Mouse (Mus musculus) mature B cell (primary cell): ENCODE measurements around the gene Olfr281.
"Not testable (repeated sequence)": the region's sequence is repeated elsewhere in the genome, so short reads cannot be mapped to it uniquely, and the experiment has no call there.

Source experiments
- in situ Hi-C: fragments of 300-500 bp; cut with MboI; formaldehyde crosslinking; loops from 2 replicates; pipeline ENCODE4 v1.14.3; 2019

Gene Olfr281

GRCm38 (mm10) chr15:98452288-98452687 is at the start of gene Olfr281:
TSS of gene Olfr281 (plus strand) at chr15:98452588.
- in situ Hi-C loops = no loop called here

- in situ Hi-C loops = no loop called here
These were observed 43.9 kb upstream of the Olfr281 start for GRCm38 (mm10) chr15:98408406-98409060.

- in situ Hi-C loops = no loop called here
These were observed 42.8 kb upstream of the Olfr281 start for GRCm38 (mm10) chr15:98409635-98410034.

GRCm38 (mm10) chr15:98410249-98410648 is 42.1 kb upstream of the Olfr281 start:
- in situ Hi-C loops = no loop called here

- in situ Hi-C loops = no loop called here
These were observed 36.4 kb upstream of the Olfr281 start for GRCm38 (mm10) chr15:98415996-98416395.

DNA sequence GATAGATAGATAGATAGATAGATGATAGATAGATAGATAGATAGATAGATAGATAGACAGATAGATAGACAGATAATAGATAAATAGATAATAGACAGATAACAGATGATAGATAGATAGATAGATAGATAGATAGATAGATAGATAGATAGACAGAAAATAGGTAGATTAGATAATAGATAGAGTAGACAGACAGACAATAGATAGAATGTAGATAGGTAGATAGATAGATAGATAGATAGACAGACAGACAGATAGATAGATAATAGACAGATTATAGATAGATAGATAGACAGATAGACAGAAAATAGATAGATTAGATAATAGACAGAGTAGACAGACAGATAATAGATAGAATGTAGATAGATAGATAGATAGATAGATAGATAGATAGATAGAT is 35.6 kb upstream of the Olfr281 start:
- in situ Hi-C loops = not testable (repeated sequence)

DNA sequence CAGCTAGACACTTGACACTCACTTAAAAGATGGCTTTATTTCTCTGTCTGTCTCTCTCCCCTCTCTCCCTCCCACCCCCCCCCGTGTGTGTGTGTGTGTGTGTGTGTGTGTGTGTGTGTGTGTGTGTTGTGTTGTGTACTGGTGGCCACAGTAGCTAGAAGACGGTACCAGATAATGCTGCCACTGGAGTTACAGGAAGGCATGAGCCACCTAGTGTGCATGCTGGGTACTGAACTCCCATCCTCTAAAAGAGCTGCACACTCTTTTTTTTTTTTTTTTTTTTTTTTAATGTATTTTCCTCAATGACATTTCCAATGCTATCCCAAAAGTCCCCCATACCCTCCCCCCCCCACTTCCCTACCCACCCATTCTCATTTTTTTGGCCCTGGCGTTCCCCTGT is 35.1 kb upstream of the Olfr281 start:
- in situ Hi-C loops = not testable (repeated sequence)

DNA sequence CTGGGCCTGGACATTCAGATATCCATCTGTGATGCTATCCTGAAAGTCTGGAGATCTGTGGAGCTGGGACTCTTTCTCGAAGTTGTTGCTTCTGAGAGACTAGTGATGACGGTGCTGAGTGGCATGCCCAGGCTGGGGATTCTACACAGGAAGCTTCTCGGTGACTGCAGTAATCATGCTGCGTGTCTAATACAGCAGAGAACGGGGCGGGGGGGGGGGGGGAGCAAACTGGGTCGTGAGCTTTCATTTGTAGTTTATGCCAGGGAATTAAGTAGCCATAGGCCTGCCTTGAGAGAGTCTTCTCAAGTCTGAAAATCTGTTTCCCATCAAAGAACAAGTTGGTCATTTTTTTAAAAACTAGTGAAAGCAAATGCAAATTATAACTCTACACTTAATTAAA is 34.3 kb upstream of the Olfr281 start:
- in situ Hi-C loops = no loop called here

GRCm38 (mm10) chr15:98420897-98421296 is 31.5 kb upstream of the Olfr281 start:
- in situ Hi-C loops = no loop called here

GRCm38 (mm10) chr15:98424326-98424725 is 28.1 kb upstream of the Olfr281 start:
- in situ Hi-C loops = no loop called here

- in situ Hi-C loops = no loop called here
These were observed 27.6 kb upstream of the Olfr281 start for GRCm38 (mm10) chr15:98424753-98425152.

DNA sequence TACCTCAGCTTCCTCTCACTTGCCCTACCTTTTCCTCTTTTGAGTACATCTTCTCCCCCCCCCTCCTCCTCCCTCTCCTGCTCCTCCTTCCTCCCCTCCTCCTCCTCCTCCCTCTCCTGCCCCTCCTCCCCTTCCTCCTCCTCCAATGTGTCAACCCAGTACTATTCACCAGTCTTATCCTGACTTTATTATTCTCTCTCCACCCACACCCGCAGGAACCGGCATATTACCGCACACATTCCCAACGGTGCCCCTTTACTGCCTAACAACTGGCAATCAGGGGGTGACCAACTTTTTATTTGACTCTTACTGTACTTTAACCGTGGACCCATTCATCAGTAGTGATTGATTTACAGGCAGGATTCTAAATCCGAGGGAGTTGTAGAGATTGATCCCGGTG is 27.2 kb upstream of the Olfr281 start:
- in situ Hi-C loops = no loop called here

- in situ Hi-C loops = not testable (repeated sequence)
These were observed 21.5 kb upstream of the Olfr281 start, which contains the start of gene Olfr282 for GRCm38 (mm10) chr15:98430925-98431324. TSS of gene Olfr282 (plus strand) at chr15:98431225.

GRCm38 (mm10) chr15:98444561-98444960 is 7.8 kb upstream of the Olfr281 start:
- in situ Hi-C loops = no loop called here

DNA sequence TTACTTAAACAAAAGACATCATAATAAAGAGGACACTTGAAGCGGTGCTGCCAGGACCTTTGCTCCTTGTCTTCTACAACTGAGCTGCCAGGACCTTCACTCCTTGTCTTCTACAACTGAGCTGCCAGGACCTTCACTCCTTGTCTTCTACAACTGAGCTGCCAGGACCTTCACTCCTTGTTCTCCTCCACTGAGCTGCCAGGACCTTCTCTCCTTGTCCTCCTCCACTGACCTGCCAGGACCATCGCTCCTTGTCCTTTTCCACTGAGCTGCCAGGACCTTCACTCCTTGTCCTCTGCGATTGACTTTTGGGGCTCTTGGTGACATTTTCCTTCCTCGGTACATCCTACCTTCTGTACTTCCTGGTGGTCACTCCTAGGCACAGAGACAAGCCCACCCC is 3.9 kb upstream of the Olfr281 start:
- in situ Hi-C loops = no loop called here

DNA sequence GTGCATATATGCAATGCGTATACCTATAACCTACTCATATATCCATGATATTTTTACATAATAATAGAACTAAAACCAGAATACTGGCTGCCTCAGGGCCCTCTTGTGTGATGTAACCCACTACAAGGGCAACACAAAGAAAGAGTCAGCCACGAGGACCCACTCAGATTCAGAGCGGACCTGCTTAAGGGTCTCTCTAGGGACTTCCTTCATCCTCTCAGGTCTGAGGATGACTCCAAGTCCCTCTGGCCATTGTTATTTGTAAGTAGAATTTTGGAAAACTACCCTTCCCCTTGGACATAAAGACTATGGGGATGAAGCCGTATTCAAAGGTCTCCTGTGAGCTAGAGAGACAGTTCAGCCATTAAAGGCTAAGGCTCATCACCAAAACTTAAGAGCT is 17.2 kb downstream of the Olfr281 start, which contains the start of gene OR5BS1P:
Gene OR5BS1P, plus strand, starts transcription at position 301 of the 400 bp plus-strand sequence.
- in situ Hi-C loops = no loop called here

DNA sequence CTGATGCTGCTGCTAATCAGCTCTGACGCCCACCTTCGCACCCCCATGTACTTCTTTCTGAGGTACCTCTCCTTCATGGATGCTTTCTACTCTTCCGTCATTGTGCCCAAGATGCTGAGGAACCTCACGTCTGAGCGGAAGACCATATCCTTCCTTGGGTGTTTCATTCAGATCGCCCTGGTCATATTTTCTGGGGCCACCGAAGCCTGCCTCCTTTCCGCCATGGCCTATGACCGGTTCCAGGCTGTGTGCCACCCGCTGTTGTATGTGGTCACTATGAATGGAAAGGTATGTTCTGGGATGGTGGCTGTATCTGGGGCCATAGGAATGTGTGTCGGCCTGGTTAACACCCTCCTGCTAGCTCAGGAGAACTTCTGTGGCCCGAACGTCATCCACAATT is 19.2 kb downstream of the Olfr281 start:
- in situ Hi-C loops = no loop called here

DNA sequence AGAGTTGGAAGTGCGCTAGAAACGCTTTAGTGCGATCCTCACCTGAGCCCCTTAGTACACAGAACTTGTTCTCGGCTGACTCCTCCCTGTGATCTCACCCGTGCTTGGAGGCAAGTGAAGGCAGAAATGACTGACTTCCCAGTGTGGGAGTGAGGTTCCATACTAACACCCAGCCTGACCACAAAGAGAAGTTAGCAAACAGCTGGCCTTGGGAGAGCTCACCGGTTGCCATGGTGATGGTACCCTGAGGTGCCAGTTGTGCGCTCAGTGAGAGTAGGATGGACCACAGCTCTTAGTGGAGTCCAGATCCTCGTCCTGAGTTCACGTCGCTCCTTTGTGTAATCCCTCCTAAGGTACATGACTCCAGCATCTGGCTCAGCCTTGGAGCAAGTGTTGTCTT is 22.6 kb downstream of the Olfr281 start:
- in situ Hi-C loops = no loop called here

DNA sequence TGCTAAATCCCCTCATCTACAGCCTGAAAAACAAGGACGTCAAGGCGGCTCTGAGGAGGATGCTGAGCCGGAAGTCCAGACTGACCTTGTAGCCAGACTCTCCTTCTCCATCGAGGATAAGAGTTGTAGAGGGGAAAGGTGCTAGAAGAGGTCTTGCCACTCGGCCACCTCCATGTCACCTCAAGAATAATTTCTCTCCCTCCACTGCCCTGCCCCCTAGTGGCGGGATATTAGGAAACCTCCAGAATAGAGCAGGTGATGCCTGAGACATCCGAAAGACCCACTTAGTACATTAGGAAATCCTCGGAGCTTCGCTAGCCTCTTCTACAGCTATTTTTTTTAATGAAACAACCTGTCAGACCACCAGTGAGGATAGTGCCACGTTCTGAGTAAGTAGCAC is 23.0 kb downstream of the Olfr281 start:
- in situ Hi-C loops = no loop called here

DNA sequence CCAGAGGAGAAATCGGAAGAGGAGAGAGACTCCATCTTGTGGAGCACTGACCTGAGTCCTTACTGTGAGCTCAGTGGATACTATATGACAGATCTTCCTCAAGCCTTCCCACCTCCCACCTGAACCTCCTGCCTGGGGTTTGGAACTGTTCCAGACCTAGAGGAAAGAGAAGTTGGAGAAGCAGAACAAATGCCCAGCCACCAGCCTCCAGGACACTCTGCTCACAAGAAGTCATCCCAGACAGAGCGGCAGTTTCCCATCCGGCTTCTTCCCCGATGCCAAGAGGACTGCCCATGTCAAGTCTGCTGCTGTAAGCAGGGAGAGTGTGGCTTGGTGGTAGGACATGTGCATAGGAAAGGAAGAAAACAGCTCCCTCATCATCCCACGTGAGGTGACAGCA is 23.9 kb downstream of the Olfr281 start:
- in situ Hi-C loops = no loop called here

- in situ Hi-C loops = no loop called here
These were observed 27.2 kb downstream of the Olfr281 start for GRCm38 (mm10) chr15:98479568-98480102.

DNA sequence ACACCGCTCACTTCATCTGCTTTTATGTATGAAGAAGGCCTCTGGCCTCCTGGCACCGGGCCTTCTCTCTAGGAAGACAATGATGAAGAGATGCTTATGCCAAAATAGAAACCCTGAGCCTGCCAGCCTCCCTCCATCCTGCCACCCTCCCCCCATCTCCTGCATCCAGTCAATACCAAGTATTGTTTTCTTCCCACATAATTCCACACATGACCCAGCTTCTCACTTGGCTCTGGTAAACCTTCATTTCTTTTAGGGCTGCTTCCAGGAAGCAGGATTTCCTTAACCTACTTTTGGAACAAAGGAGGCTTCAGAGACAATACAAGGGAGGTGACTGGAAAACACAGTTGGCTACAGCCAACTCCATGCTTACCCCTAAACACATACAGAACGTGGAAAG is 30.3 kb downstream of the Olfr281 start, which contains the start of gene Lalba:
Gene Lalba, minus strand, starts transcription at position 21 of the 400 bp plus-strand sequence.
- in situ Hi-C loops = no loop called here
